Comparison of ENCODE assay signal across 25 mouse cellular contexts in genomic region chr16:34089022-34089421, GRCm38 (mm10).
A peak's percentile ranks its signal among the peaks of the same experiment; 100 is the strongest.
DNase-seq lines count a peak whose midpoint lies in the region; ATAC-seq and TF ChIP-seq lines count a peak whose summit lies in the region.
"Had no signal": no experiment of that assay in that cellular context is flagged by ENCODE, and none has a peak within 500 bp of the region (broad histone marks: within the 10 kb centered on the region; RNA-seq: fewer than 3 reads in every experiment).

No protein-coding gene starts in this region.

- no peak overlapping the region for H3K4me2 ChIP-seq in hindbrain, embryonic 12.5 days (replicated peaks)
- H3K4me2 ChIP-seq in hindbrain, embryonic 16.5 days (ENCODE audit: low read length): no peak overlapping the region
- no peak overlapping the region for H3K4me2 ChIP-seq in liver, embryonic 15.5 days
- H3K4me2 ChIP-seq in liver, embryonic 11.5 days: no peak overlapping the region
- H3K4me2 ChIP-seq: embryonic facial prominence, embryonic 12.5 days; heart, embryonic 13.5 days; limb, embryonic 12.5 days; midbrain, embryonic 15.5 days; neural tube, embryonic 12.5 days had no signal

- no peak for DNase-seq in liver, embryonic 11.5 days (ENCODE audit: low spot score)
- DNase-seq in embryo, embryonic 9.5 days (ENCODE audit: extremely low spot score): no peak
- DNase-seq in cerebellum, adult 2 months: no peak
- DNase-seq: adrenal gland, postnatal 10 days; B cell, adult 2 months; cerebellum, adult 9-10 months; cerebellum, postnatal 36 days; heart, postnatal 10 days; kidney, adult 11 months; kidney, postnatal 14 days; layer of hippocampus, adult 9-11 months; thymus, adult 2 months; thymus, postnatal 36 days had no signal

- no peak overlapping the region for H3K9ac ChIP-seq in hindbrain, embryonic 12.5 days
- H3K9ac ChIP-seq in hindbrain, embryonic 16.5 days (ENCODE audit: low read depth, low read length): no peak overlapping the region
- no peak overlapping the region for H3K9ac ChIP-seq in liver, embryonic 15.5 days
- H3K9ac ChIP-seq in liver, embryonic 11.5 days (ENCODE audit: low read depth, low read length): no peak overlapping the region
- H3K9ac ChIP-seq: embryonic facial prominence, embryonic 12.5 days; limb, embryonic 12.5 days; midbrain, embryonic 15.5 days; neural tube, embryonic 12.5 days had no signal

- H3K9me3 ChIP-seq in hindbrain, embryonic 12.5 days (replicated peaks): no peaks in the 10 kb centered on the region
- no peaks in the 10 kb centered on the region for H3K9me3 ChIP-seq in hindbrain, embryonic 16.5 days (ENCODE audit: control insufficient read depth, low read length)
- H3K9me3 ChIP-seq in liver, embryonic 15.5 days (replicated peaks): no peaks in the 10 kb centered on the region
- no peaks in the 10 kb centered on the region for H3K9me3 ChIP-seq in liver, embryonic 11.5 days (ENCODE audit: control insufficient read depth, low read length)
- H3K9me3 ChIP-seq: embryonic facial prominence, embryonic 12.5 days; heart, embryonic 13.5 days; limb, embryonic 12.5 days; midbrain, embryonic 15.5 days; neural tube, embryonic 12.5 days had no signal

- WGBS in hindbrain, embryonic 12.5 days: 93% methylated on average over 3 of the region's 3 CpGs
- WGBS in hindbrain, embryonic 16.5 days: 83% methylated on average over 3 of the region's 3 CpGs
- 68% methylated on average over 3 of the region's 3 CpGs for WGBS in liver, embryonic 15.5 days (ENCODE audit: insufficient replicate concordance)
- WGBS in liver, embryonic 11.5 days: 83% methylated on average over 3 of the region's 3 CpGs
- 96% methylated on average over 3 of the region's 3 CpGs for WGBS in cerebellum, adult 2 months

- 0 out of 2 replicates have a peak overlapping the region, but pooled peaks have one; percentile 52 for H3K27ac ChIP-seq in hindbrain, embryonic 12.5 days
- no peak overlapping the region for H3K27ac ChIP-seq in hindbrain, embryonic 16.5 days (ENCODE audit: low read depth, low read length)
- no peak overlapping the region for H3K27ac ChIP-seq in liver, embryonic 15.5 days (replicated peaks)
- no peak overlapping the region for H3K27ac ChIP-seq in liver, embryonic 11.5 days (ENCODE audit: low read depth, low read length)
- no peak overlapping the region for H3K27ac ChIP-seq in cerebellum, adult 2 months (ENCODE audit: insufficient read depth, low read length)
- H3K27ac ChIP-seq: embryonic facial prominence, embryonic 12.5 days; limb, embryonic 12.5 days; neural tube, embryonic 12.5 days had no signal

- TF ChIP-seq CTCF in C2C12 (IDR thresholded peaks at IDR 0.05; ENCODE audit: control insufficient read depth, insufficient read depth, insufficient read length): no peak
- no peak for TF ChIP-seq CTCF in cerebellum, adult 2 months (IDR thresholded peaks at IDR 0.05; ENCODE audit: borderline replicate concordance, insufficient read depth, low read depth, low read length)

- H3K4me1 ChIP-seq in hindbrain, embryonic 12.5 days: peaks cover 32% of the 10 kb centered on the region
- peaks cover 8% of the 10 kb centered on the region for H3K4me1 ChIP-seq in hindbrain, embryonic 16.5 days (ENCODE audit: control insufficient read depth, insufficient read depth, low read depth, low read length)
- peaks cover 20% of the 10 kb centered on the region for H3K4me1 ChIP-seq in liver, embryonic 15.5 days (replicated peaks)
- peaks cover 13% of the 10 kb centered on the region for H3K4me1 ChIP-seq in liver, embryonic 11.5 days (replicated peaks; ENCODE audit: control insufficient read depth, insufficient read depth, low read length)
- H3K4me1 ChIP-seq in cerebellum, adult 2 months (ENCODE audit: control insufficient read depth, insufficient read depth, low read length): peaks cover 2% of the 10 kb centered on the region; the same call in 1 of the 2 replicates

- H3K36me3 ChIP-seq in hindbrain, embryonic 12.5 days: no peaks in the 10 kb centered on the region
- H3K36me3 ChIP-seq in hindbrain, embryonic 16.5 days (ENCODE audit: control insufficient read depth, insufficient read depth, low read length): no peaks in the 10 kb centered on the region
- no peaks in the 10 kb centered on the region for H3K36me3 ChIP-seq in liver, embryonic 15.5 days (replicated peaks)
- no peaks in the 10 kb centered on the region for H3K36me3 ChIP-seq in liver, embryonic 11.5 days (ENCODE audit: control insufficient read depth, insufficient read depth, low read length)
- H3K36me3 ChIP-seq in C2C12 (ENCODE audit: control insufficient read depth, insufficient read depth): no peaks in the 10 kb centered on the region
- H3K36me3 ChIP-seq: embryonic facial prominence, embryonic 12.5 days; limb, embryonic 12.5 days; midbrain, embryonic 15.5 days; neural tube, embryonic 12.5 days had no signal

- no peak for TF ChIP-seq POLR2A in cerebellum, adult 2 months (IDR thresholded peaks at IDR 0.05; ENCODE audit: borderline replicate concordance, insufficient read depth, low read length)

- H3ac ChIP-seq in C2C12 (ENCODE audit: control insufficient read depth, insufficient read length, low read depth): no peak overlapping the region

- H3K79me3 ChIP-seq in C2C12 (ENCODE audit: low read depth): no peaks in the 10 kb centered on the region

- H3K27me3 ChIP-seq in hindbrain, embryonic 12.5 days: no peaks in the 10 kb centered on the region
- no peaks in the 10 kb centered on the region for H3K27me3 ChIP-seq in hindbrain, embryonic 16.5 days (replicated peaks; ENCODE audit: control insufficient read depth, insufficient read depth, low read length)
- H3K27me3 ChIP-seq in liver, embryonic 15.5 days: peaks cover 29% of the 10 kb centered on the region
- H3K27me3 ChIP-seq in liver, embryonic 11.5 days (replicated peaks; ENCODE audit: control insufficient read depth, insufficient read depth, low read length): no peaks in the 10 kb centered on the region
- H3K27me3 ChIP-seq in C2C12 (ENCODE audit: control insufficient read depth, insufficient read depth, insufficient read length): no peaks in the 10 kb centered on the region
- no peaks in the 10 kb centered on the region for H3K27me3 ChIP-seq in cerebellum, adult 2 months (ENCODE audit: control insufficient read depth, insufficient read depth, low read length)
- H3K27me3 ChIP-seq: embryonic facial prominence, embryonic 12.5 days; heart, embryonic 13.5 days; midbrain, embryonic 15.5 days; neural tube, embryonic 12.5 days; Patski had no signal

- no peak for ATAC-seq in hindbrain, embryonic 12.5 days (ENCODE audit: low FRiP score)
- ATAC-seq in hindbrain, embryonic 16.5 days: no peak
- peak; percentile 62 for ATAC-seq in liver, embryonic 15.5 days (ENCODE audit: insufficient read depth)
- no peak for ATAC-seq in liver, embryonic 11.5 days (replicated peaks; ENCODE audit: low FRiP score)
- ATAC-seq: forebrain, embryonic 14.5 days; inflammation-experienced regulatory T-cells, adult 6 months; midbrain, embryonic 15.5 days; Patski had no signal

- no peak overlapping the region for H3K4me3 ChIP-seq in hindbrain, embryonic 12.5 days
- no peak overlapping the region for H3K4me3 ChIP-seq in hindbrain, embryonic 16.5 days (ENCODE audit: low read length)
- no peak overlapping the region for H3K4me3 ChIP-seq in liver, embryonic 15.5 days (replicated peaks)
- H3K4me3 ChIP-seq in liver, embryonic 11.5 days (ENCODE audit: low read depth, low read length): no peak overlapping the region
- no peak overlapping the region for H3K4me3 ChIP-seq in C2C12 (ENCODE audit: insufficient read depth, poor library complexity, severe bottlenecking)
- no peak overlapping the region for H3K4me3 ChIP-seq in cerebellum, adult 2 months (replicated peaks; ENCODE audit: insufficient read depth, low read depth, low read length)
- H3K4me3 ChIP-seq: embryonic facial prominence, embryonic 12.5 days; heart, embryonic 13.5 days; limb, embryonic 12.5 days; midbrain, embryonic 15.5 days; neural tube, embryonic 12.5 days had no signal

- H3K79me2 ChIP-seq in C2C12 (ENCODE audit: control insufficient read depth, insufficient read depth): no peaks in the 10 kb centered on the region

TF ChIP-seq in C2C12, 6 proteins besides CTCF, POLR2A, EP300 and RAD21:
- TF ChIP-seq USF1 (IDR thresholded peaks at IDR 0.05; ENCODE audit: low read depth) (no peak), CEBPB (IDR thresholded peaks at IDR 0.05; ENCODE audit: low read depth) (peak; percentile 74)
TF ChIP-seq in C2C12: peak in this region for 1.
